In genomic region chr17:35415273-35416129, GRCm38 (mm10) we compare ENCODE assay signal across 2 mouse cellular contexts. TPM values are rescaled to one million over a fixed set of nuclear protein-coding genes. Genes with fewer than 3 reads are reported as not detected.
"Had no signal": no experiment of that assay in that cellular context is flagged by ENCODE, and none has a peak within 500 bp of the region (broad histone marks: within the 10 kb centered on the region; RNA-seq: fewer than 3 reads in every experiment).

No protein-coding gene starts in this region.

RNA-seq across cellular contexts. Expression of gene H2-Q6, which starts 9.1 kb away (rescaled TPM):
- total RNA-seq: layer of hippocampus, postnatal 14 days; left cerebral cortex, postnatal 10 days had no signal

RNA-seq across cellular contexts. Expression of gene H2-Q10, which starts 54.4 kb away (rescaled TPM):
- total RNA-seq: layer of hippocampus, postnatal 14 days; left cerebral cortex, postnatal 10 days had no signal
